Mouse (Mus musculus) liver, adult 2 months (tissue): ENCODE results near the gene Arrdc5.

Experiments
- CTCF ChIP-seq: fragments of 200-500 bp; IDR thresholded peaks from 2 replicates; pipeline ENCODE4 v1.5.1; 2011; ENCODE audit warnings: low read depth, low read length, control low read depth
- POLR2A ChIP-seq: fragments of 200-500 bp; IDR thresholded peaks from 2 replicates; pipeline ENCODE4 v1.6.1; 2011; ENCODE audit warnings: low read length, control low read depth; ENCODE audit not compliant: insufficient read depth; ENCODE audit errors: extremely low read depth

- TF ChIP-seq POLR2A (peak; percentile 65), CTCF (no peak)
These were observed 23.2 kb downstream of the Arrdc5 start, which contains the start of gene Ticam1 for GRCm38 (mm10) chr17:56276643-56277566.
